Mouse (Mus musculus) limb, embryonic 14.5 days (tissue): Measurements from ENCODE around the gene Sox12. TPM values are rescaled to one million over a fixed set of nuclear protein-coding genes. Genes with fewer than 3 reads are reported as not detected.

Experiments
- ATAC-seq: fragments of 200-750 bp; cut with Nextera tagmentation; 2 replicates; pipeline ENCODE4 v1.8.0; 2017; ENCODE audit warnings: low read depth, moderate number of reproducible peaks, moderate TSS enrichment; ENCODE audit not compliant: low FRiP score
- DNase-seq: peaks from one replicate; pipeline ENCODE4 v3.0.0-alpha.2; 2015; ENCODE audit warnings: low spot score
- H3K27ac ChIP-seq: fragments of 300-500 bp; sonication (generic); replicated peaks from 2 replicates; pipeline ENCODE4 v1.5.1; 2014; ENCODE audit warnings: low read depth, mild to moderate bottlenecking, low read length, moderate library complexity, mixed read lengths
- H3K27me3 ChIP-seq: fragments of 300-500 bp; sonication (generic); 2 replicates; pipeline ENCODE4 v1.6.1; 2014; ENCODE audit warnings: low read length, mixed read lengths; ENCODE audit not compliant: control insufficient read depth, insufficient read depth
- H3K36me3 ChIP-seq: fragments of 300-500 bp; sonication (generic); 2 replicates; pipeline ENCODE4 v1.6.1; 2014; ENCODE audit warnings: mild to moderate bottlenecking, low read length, moderate library complexity, mixed read lengths; ENCODE audit not compliant: control insufficient read depth, insufficient read depth
- H3K4me1 ChIP-seq: fragments of 300-500 bp; sonication (generic); 2 replicates; pipeline ENCODE4 v1.6.1; 2014; ENCODE audit warnings: antibody characterized with exemption, low read length, mixed read lengths; ENCODE audit not compliant: control insufficient read depth, insufficient read depth
- H3K4me2 ChIP-seq: fragments of 300-500 bp; sonication (generic); replicated peaks from 2 replicates; pipeline ENCODE4 v1.6.1; 2014; ENCODE audit warnings: low read depth, mild to moderate bottlenecking, low read length, moderate library complexity; ENCODE audit not compliant: severe bottlenecking
- H3K4me3 ChIP-seq: fragments of 300-500 bp; sonication (generic); replicated peaks from 2 replicates; pipeline ENCODE4 v1.5.1; 2014; ENCODE audit warnings: low read length
- H3K9ac ChIP-seq: fragments of 300-500 bp; sonication (generic); 2 replicates; pipeline ENCODE4 v1.6.1; 2014; ENCODE audit warnings: mild to moderate bottlenecking, low read depth, low read length, moderate library complexity; ENCODE audit not compliant: severe bottlenecking
- H3K9me3 ChIP-seq: fragments of 300-500 bp; sonication (generic); 2 replicates; pipeline ENCODE4 v1.6.1; 2016; ENCODE audit warnings: low read length; ENCODE audit not compliant: control insufficient read depth
- POLR2A ChIP-seq: fragments of 200-500 bp; IDR thresholded peaks from 2 replicates; pipeline ENCODE4 v1.8.0; 2012; ENCODE audit warnings: inconsistent platforms, mild to moderate bottlenecking, moderate library complexity, borderline replicate concordance; ENCODE audit not compliant: insufficient read depth, insufficient read length; ENCODE audit errors: extremely low read depth
- WGBS: fragments of 180-500 bp; shearing (Covaris S2); extraction: QIAGEN DNeasy Blood & Tissue Kit; methylation state at CpG from one replicate; pipeline ENCODE4 v1.1.7; 2014; 5-methylcytosine and 5-hydroxymethylcytosine counted together
- polyA plus RNA-seq, 2 experiments: library from polyadenylated mRNA; depleted of rRNA in 1 of 2; stranded (reverse) in 1 of 2; unstranded in 1 of 2; fragments of >200 nt; fragmentation: Nextera tagmentation in 1 of 2; extraction: Ambion mirVana in 1 of 2; gene quantifications; 2 replicates each; pipeline versions ENCODE4 v1.2.1 to v1.2.3; 2012 to 2014

Gene Sox12
- polyA plus RNA-seq, 2 experiments, result 13.5 to 48.8 TPM

DNA sequence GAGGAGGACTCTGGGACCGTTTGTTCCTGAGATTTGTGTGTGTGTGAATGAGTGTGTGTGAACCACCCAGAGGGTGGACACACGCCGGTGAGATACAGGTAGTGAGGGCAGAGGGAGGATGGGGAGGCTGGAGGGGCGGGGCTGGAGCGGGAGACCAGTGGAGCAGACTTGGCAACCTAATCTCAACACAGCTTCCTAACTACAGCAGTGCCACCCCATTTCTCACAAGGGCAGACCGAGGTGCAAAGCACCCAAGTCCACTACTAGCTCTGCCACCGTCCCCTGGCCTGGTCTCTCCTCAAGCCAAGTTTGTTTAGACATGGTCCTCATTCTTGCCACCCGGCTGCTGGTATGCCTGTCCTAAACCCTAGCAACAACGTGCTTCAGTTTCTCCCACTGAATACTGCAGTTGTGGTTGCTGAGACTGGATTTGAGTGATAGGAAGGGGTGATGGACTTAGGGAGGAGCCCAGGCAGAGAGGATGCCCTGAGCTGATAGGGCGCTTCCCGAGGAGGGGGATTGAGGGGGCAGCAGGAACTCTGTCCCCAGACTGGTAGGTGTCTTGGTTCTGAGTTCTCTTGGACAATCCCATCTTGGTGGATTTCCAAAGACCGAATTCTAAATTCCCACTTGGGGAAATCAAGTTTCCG is 2.5 kb downstream of the Sox12 start:
- peak overlapping the region; percentile 53 for H3K9ac ChIP-seq
- no peaks in the 10 kb centered on the region for H3K27me3 ChIP-seq
- peaks cover 19% of the 10 kb centered on the region for H3K36me3 ChIP-seq
- no peak for TF ChIP-seq POLR2A
- 0 out of 2 replicates have a peak overlapping the region, but pooled peaks have one; percentile 99 for H3K27ac ChIP-seq
- WGBS, result 20% methylated on average over 13 of the region's 13 CpGs
- H3K9me3 ChIP-seq, result no peaks in the 10 kb centered on the region
- H3K4me3 ChIP-seq, result peak overlapping the region; percentile 93
- peak overlapping the region; percentile 92 for H3K4me2 ChIP-seq
- DNase-seq (no peak), ATAC-seq (no peak)
- peaks cover 31% of the 10 kb centered on the region for H3K4me1 ChIP-seq

DNA sequence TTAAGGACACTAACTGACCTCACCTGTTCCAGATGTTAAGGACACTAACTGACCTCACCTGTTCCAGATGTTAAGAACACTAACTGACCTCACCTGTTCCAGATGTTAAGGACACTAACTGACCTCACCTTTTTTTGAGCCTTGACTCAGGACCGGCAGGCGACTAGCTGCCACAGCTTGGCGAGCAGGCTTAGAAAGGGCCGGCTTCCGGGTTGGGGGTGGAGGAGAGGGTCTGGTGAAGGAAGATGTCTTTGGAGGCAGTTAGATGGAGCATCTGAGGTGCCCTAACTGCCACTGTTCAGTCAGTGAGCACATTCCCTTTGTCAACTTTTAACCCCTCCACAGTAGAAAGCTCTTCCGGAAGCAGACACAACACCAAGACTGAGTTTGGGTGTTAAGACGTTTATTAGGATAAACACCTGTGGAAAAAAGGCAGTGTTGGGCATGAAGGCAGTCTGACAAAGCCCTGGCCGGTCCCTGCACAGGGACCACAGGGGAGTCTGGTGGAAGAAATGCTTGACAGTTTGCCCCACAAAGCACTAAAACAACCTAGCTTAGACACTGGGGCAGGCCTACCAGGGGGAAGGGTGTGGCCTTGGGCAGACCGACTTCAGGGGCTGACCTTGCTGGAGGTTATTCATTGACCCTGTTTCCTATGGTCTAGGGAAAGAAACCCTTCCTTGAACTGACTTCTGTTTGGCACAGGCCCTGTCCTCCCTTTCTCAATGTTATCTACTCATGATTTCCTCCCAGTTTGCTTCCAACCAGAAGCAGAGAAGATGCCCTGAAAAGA is 4.4 kb downstream of the Sox12 start:
- Histone ChIP-seq H3K9me3 (no peaks in the 10 kb centered on the region), H3K4me2 (no peak overlapping the region), H3K9ac (no peak overlapping the region), H3K27ac (no peak overlapping the region), H3K27me3 (no peaks in the 10 kb centered on the region), H3K4me3 (no peak overlapping the region), H3K36me3 (peaks cover 19% of the 10 kb centered on the region), H3K4me1 (peaks cover 19% of the 10 kb centered on the region)
- ATAC-seq (no peak), DNase-seq (no peak)
- 49% methylated on average over 9 of the region's 9 CpGs for WGBS
- TF ChIP-seq POLR2A, result no peak

DNA sequence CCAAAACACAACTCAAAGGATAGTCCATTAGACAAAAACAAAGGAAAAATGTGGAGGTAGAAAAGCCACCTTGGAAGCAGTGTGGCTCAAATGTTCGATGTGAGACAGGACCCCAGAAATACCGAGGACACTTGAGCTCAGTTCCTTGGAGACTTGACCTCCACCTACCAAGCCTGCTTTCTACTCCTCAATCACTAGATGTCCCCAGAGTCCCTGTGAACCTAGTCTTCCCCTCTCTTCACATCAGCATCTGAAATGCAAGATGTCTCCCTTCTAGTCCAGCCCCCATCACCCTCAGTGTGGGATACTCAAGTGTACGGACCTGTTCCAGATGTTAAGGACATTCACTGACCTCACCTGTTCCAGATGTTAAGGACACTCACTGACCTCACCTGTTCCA is 5.1 kb downstream of the Sox12 start:
- no peak for TF ChIP-seq POLR2A
- H3K27ac ChIP-seq, result no peak overlapping the region
- 18% methylated on average over 3 of the region's 3 CpGs for WGBS
- DNase-seq, result peak; percentile 79
- no peak overlapping the region for H3K9ac ChIP-seq
- H3K36me3 ChIP-seq, result peaks cover 19% of the 10 kb centered on the region
- no peak overlapping the region for H3K4me2 ChIP-seq
- H3K9me3 ChIP-seq, result no peaks in the 10 kb centered on the region
- ATAC-seq, result no peak
- H3K27me3 ChIP-seq, result no peaks in the 10 kb centered on the region
- H3K4me3 ChIP-seq, result no peak overlapping the region
- H3K4me1 ChIP-seq, result peaks cover 19% of the 10 kb centered on the region

DNA sequence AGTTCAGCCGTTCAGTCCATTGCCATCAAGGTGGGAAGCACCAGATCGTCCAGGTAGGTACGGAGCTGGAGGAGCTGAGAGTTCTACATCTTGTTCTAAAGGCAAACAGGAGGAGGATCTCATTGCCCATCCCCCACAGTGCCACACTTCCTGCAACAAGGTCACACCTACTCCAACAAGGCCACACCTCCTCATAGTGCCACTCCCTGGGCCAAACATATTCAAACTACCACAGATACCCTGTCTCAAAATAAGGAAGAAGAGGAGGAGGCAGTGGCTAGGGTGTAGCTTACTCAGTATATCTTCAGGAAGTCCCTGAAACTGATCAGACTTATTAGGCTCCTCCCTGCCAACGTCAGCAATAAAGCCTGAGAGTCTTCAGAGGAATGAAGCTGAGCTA is 13.7 kb downstream of the Sox12 start:
- 85% methylated on average over 4 of the region's 4 CpGs for WGBS
- H3K4me2 ChIP-seq, result no peak overlapping the region

DNA sequence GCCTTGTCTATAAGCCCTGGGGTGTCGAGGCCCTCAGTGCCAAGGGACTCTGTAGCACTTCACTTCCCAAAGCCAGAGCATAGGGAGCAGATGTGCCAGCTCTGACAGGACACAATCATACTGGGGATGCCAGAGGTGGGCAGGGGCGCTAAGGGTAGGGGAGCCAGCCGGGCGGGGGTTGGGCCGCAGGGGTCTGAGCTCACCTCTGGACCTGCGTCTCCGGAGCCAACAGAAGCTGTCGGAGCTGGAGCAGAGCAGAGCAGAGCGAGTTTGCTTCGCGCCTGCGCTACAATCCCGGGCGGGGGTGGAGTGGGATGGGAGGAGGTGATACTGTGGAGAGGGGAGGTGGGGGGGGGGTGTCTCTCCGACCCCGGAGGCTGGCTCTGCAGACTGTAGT is 21.5 kb downstream of the Sox12 start, which contains the start of gene Nrsn2:
TSS of gene Nrsn2 (minus strand) at position 294 of the 397 bp plus-strand sequence.
- Histone ChIP-seq H3K9ac (peak within 1 kb of the TSS; percentile 48; the same call in 1 of the 2 replicates), H3K9me3 (no peaks in the 10 kb centered on the region), H3K36me3 (no peaks in the 10 kb centered on the region), H3K27ac (no peak within 1 kb of the TSS), H3K4me3 (peak within 1 kb of the TSS; percentile 24), H3K27me3 (no peaks in the 10 kb centered on the region), H3K4me2 (peak within 1 kb of the TSS; percentile 45), H3K4me1 (peaks cover 7% of the 10 kb centered on the region; the same call in 1 of the 2 replicates)
- no peak for TF ChIP-seq POLR2A
- WGBS, result 3% methylated on average over 9 of the region's 16 CpGs
- ATAC-seq, result peak; percentile 69
- DNase-seq, result no peak

More for the DNA sequence above, 13.7 kb downstream of the Sox12 start:
- Histone ChIP-seq H3K27ac (no peak overlapping the region), H3K4me1 (no peaks in the 10 kb centered on the region), H3K4me3 (no peak overlapping the region), H3K9ac (no peak overlapping the region), H3K36me3 (no peaks in the 10 kb centered on the region), H3K27me3 (no peaks in the 10 kb centered on the region), H3K9me3 (no peaks in the 10 kb centered on the region)
- no peak for DNase-seq
- no peak for ATAC-seq
- no peak for TF ChIP-seq POLR2A
